Mouse (Mus musculus): ENCODE results near the gene Abcf2.

Gene Abcf2

GRCm38 (mm10) chr5:24527780-24528179 lies 49.5 kb downstream of the Abcf2 start:
- DNase-seq (ENCODE audit: low read depth, low spot score), result no peak

- no peak for DNase-seq (ENCODE audit: low read depth, low spot score)
Observed at GRCm38 (mm10) chr5:24526889-24527230, 50.4 kb downstream of the Abcf2 start, which contains the start of gene Gbx1. Gene Gbx1, minus strand, starts transcription at chr5:24527202.

- DNase-seq (ENCODE audit: low read depth, low spot score), result no peak
Observed at GRCm38 (mm10) chr5:24526190-24526888, 50.9 kb downstream of the Abcf2 start.

GRCm38 (mm10) chr5:24525360-24526189 lies 51.7 kb downstream of the Abcf2 start:
- DNase-seq (ENCODE audit: low read depth, low spot score), result no peak

GRCm38 (mm10) chr5:24524522-24524921 lies 52.7 kb downstream of the Abcf2 start:
- no peak for DNase-seq (ENCODE audit: low read depth, low spot score)

- no peak for DNase-seq (ENCODE audit: low read depth, low spot score)
Observed at GRCm38 (mm10) chr5:24523806-24524205, 53.5 kb downstream of the Abcf2 start.

- no peak for DNase-seq (ENCODE audit: low read depth, low spot score)
Observed at GRCm38 (mm10) chr5:24521366-24521765, 55.9 kb downstream of the Abcf2 start.
